Mouse (Mus musculus) heart, embryonic 14.5 days (tissue): Measurements from ENCODE around the gene Nfatc3. TPM values are rescaled to one million over a fixed set of nuclear protein-coding genes. Genes with fewer than 3 reads are reported as not detected.

Source experiments
- ATAC-seq: fragments of 200-750 bp; cut with Nextera tagmentation; 2 replicates; pipeline ENCODE4 v1.8.0; 2017; ENCODE audit warnings: low read depth, moderate TSS enrichment; ENCODE audit not compliant: insufficient number of reproducible peaks, insufficient read depth, low FRiP score
- H3K27ac ChIP-seq, 2 experiments: fragments of 200-500 bp in 1 of 2; fragments of 300-500 bp in 1 of 2; sonication (generic) in 1 of 2; replicated peaks in 1 of 2; 2 replicates each; pipeline ENCODE4 v1.5.1; 2012 to 2014; ENCODE audit warnings: low read depth in 2 of 2, low read length in 2 of 2, control low read depth in 1 of 2, mild to moderate bottlenecking in 1 of 2, mixed read lengths in 1 of 2; ENCODE audit not compliant: control insufficient read depth in 1 of 2, insufficient read depth in 1 of 2
- H3K27me3 ChIP-seq: fragments of 300-500 bp; sonication (generic); 2 replicates; pipeline ENCODE4 v1.6.1; 2014; ENCODE audit warnings: mild to moderate bottlenecking, low read length, control low read depth; ENCODE audit not compliant: control insufficient read depth, insufficient read depth
- H3K36me3 ChIP-seq: fragments of 300-500 bp; sonication (generic); 2 replicates; pipeline ENCODE4 v1.6.1; 2014; ENCODE audit warnings: mild to moderate bottlenecking, control low read depth, low read length, mixed read lengths; ENCODE audit not compliant: control insufficient read depth, insufficient read depth
- H3K4me1 ChIP-seq, 2 experiments: fragments of 200-500 bp in 1 of 2; fragments of 300-500 bp in 1 of 2; sonication (generic) in 1 of 2; 2 replicates each; pipeline ENCODE4 v1.6.1; 2012 to 2014; ENCODE audit warnings: low read length in 2 of 2, control low read depth in 1 of 2, mixed read lengths in 1 of 2; ENCODE audit not compliant: control insufficient read depth in 2 of 2, insufficient read depth in 2 of 2
- H3K4me2 ChIP-seq: fragments of 300-500 bp; sonication (generic); 2 replicates; pipeline ENCODE4 v1.6.1; 2014; ENCODE audit warnings: mild to moderate bottlenecking, low read length
- H3K4me3 ChIP-seq, 2 experiments: fragments of 200-500 bp in 1 of 2; fragments of 300-500 bp in 1 of 2; sonication (generic) in 1 of 2; 2 replicates each; pipeline ENCODE4 v1.5.1; 2012 to 2014; ENCODE audit warnings: low read length in 2 of 2, mild to moderate bottlenecking in 2 of 2, control low read depth in 1 of 2, low read depth in 1 of 2, moderate library complexity in 1 of 2; ENCODE audit not compliant: control insufficient read depth in 1 of 2, insufficient read depth in 1 of 2
- H3K9ac ChIP-seq: fragments of 300-500 bp; sonication (generic); 2 replicates; pipeline ENCODE4 v1.6.1; 2014; ENCODE audit warnings: mild to moderate bottlenecking, low read length
- H3K9me3 ChIP-seq: fragments of 300-500 bp; sonication (generic); 2 replicates; pipeline ENCODE4 v1.6.1; 2016; ENCODE audit warnings: low read length, control low read depth; ENCODE audit not compliant: control insufficient read depth
- WGBS: fragments of 180-500 bp; shearing (Covaris S2); extraction: QIAGEN DNeasy Blood & Tissue Kit; methylation state at CpG from one replicate; pipeline ENCODE4 v1.1.7; 2014; 5-methylcytosine and 5-hydroxymethylcytosine counted together
- polyA plus RNA-seq: library from polyadenylated mRNA; unstranded; fragments of >200 nt; fragmentation: Nextera tagmentation; extraction: Ambion mirVana; gene quantifications from 2 replicates; pipeline ENCODE4 v1.2.1, GENCODE M21; 2014

Nfatc3 gene
- polyA plus RNA-seq, 1 experiment from 2014 or later = 4.7 TPM

DNA sequence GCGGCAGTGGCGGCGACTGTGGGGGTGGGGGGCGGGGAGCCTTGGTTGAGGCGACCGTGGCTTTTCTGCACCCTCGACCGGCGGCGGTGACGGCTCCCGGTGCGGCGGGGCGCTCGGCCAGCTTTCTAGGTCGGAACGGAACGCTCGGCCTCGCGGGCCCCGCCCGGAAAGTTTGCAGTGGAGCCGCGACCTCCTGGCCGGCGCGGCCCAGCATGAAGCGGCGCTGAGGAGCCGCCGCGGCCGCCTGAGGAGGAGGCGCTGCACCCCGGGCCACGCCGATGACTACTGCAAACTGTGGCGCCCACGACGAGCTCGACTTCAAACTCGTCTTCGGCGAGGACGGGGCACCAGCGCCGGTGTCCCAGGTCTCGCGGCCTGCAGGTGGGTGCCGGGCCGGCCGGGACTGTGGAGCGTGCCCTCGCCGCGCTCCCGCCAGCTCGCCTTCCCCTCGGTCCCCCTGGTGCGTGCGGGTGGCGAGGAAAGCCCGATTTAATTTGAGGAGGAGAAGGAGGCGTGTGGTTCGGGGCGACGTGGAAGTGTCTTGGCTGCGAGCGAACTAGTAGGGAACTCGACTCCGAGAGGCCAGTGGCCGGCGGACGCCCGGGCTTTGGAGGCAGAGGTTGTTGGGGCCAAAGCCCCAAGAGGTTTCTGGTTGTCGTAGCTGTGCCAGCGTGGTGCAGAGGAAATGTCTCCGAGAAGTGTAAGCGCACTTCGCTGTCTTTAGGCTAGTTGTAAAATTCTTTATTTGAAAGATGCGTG, 1.2 kb downstream of the Nfatc3 start:
- peak; percentile 70 for ATAC-seq
- Histone ChIP-seq H3K27ac (peak overlapping the region; percentile 89 to 97), H3K27me3 (no peaks in the 10 kb centered on the region), H3K4me2 (peak overlapping the region; percentile 76), H3K4me1 (peaks cover 0 to 20% of the 10 kb centered on the region in 2 experiments; a peak in 2 of 4 replicates), H3K36me3 (no peaks in the 10 kb centered on the region), H3K9me3 (no peaks in the 10 kb centered on the region), H3K9ac (peak overlapping the region; percentile 93), H3K4me3 (peak overlapping the region; percentile 73 to 91)
- WGBS = under 1% methylated on average over 69 of the region's 83 CpGs

- Histone ChIP-seq H3K4me1 (peaks cover 0 to 20% of the 10 kb centered on the region in 2 experiments; a peak in 2 of 4 replicates), H3K9ac (peak overlapping the region; percentile 93), H3K36me3 (no peaks in the 10 kb centered on the region), H3K27ac (peak overlapping the region in 1 of 2 experiments; percentile 97; a peak in 1 of 4 replicates), H3K27me3 (no peaks in the 10 kb centered on the region), H3K9me3 (no peaks in the 10 kb centered on the region), H3K4me2 (peak overlapping the region; percentile 76), H3K4me3 (peak overlapping the region; percentile 17 to 91; a peak in 3 of 4 replicates)
- ATAC-seq = no peak
- 1% methylated on average over 3 of the region's 3 CpGs for WGBS
Measured at GRCm38 (mm10) chr8:106060521-106060920, 1.9 kb downstream of the Nfatc3 start.

DNA sequence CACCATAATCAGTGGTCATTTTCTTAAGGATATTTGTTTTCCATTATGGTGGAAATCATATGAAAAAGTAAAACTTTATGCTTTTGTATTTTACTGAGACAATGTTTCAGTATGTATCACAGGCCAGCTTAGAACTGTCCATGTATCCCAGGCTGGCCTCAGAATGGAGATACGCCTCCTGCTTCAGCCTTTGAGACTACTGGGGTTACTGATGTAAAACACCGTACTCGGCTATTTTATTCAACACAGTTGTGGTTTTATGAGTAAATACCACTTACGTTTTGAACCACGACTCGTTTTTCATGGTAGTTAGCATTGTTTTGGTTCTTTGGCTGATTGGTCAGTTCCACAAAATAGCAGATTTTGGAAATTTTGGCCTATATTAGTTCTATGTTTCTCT, 3.0 kb downstream of the Nfatc3 start:
- H3K27ac ChIP-seq = no peak overlapping the region
- H3K4me1 ChIP-seq = peaks cover 0 to 20% of the 10 kb centered on the region in 2 experiments; a peak in 2 of 4 replicates
- WGBS = 93% methylated on average over 6 of the region's 6 CpGs
- no peaks in the 10 kb centered on the region for H3K36me3 ChIP-seq
- H3K9me3 ChIP-seq = no peaks in the 10 kb centered on the region
- H3K9ac ChIP-seq = no peak overlapping the region
- no peaks in the 10 kb centered on the region for H3K27me3 ChIP-seq
- H3K4me2 ChIP-seq = peak overlapping the region; percentile 76; the same call in 1 of the 2 replicates
- no peak for ATAC-seq
- no peak overlapping the region for H3K4me3 ChIP-seq

DNA sequence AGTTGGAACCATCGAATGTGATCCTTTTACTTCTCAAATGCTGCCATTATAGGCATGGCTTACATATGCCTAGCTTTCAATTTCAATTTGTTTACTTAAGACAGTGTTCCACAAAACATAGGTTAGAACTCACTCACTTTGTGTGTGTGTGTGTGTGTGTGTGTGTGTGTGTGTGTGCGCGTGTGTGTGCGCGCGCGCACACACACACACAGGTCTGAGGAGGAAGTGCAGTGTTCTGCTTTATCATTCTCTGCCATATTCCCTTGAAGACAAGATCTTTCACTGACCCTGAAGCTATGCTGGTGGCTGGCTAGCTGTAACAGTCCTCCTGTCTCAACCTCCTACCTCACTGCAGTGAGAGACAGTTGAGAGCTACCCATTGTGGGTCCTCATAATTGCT, 4.4 kb downstream of the Nfatc3 start:
- H3K27me3 ChIP-seq = no peaks in the 10 kb centered on the region
- H3K9me3 ChIP-seq = no peaks in the 10 kb centered on the region
- no peak overlapping the region for H3K9ac ChIP-seq
- no peaks in the 10 kb centered on the region for H3K36me3 ChIP-seq
- no peak overlapping the region for H3K27ac ChIP-seq
- WGBS = 98% methylated on average over 7 of the region's 7 CpGs
- peaks cover 0 to 19% of the 10 kb centered on the region in 2 experiments; a peak in 2 of 4 replicates for H3K4me1 ChIP-seq
- no peak overlapping the region for H3K4me2 ChIP-seq
- no peak for ATAC-seq
- no peak overlapping the region for H3K4me3 ChIP-seq

DNA sequence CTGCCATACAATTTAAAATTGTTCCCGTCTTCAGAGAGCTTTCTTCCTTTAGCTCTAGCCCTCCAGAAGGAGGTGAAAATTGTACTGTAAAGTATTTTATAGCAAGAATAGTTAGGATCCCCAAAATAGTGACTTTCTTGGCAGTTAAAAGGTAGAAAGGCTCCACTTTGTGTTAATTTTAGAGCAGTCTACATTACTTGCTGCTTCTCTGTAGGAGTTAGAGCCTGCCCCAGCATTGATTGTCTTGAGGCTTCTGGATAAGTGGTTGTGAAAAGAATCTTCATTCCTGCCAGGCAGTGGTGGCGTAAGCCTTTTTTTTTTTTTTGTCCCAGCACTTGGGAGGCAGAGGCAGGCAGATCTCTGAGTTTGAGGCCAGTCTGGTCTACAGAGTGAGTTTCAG, 8.1 kb downstream of the Nfatc3 start:
- no peak for ATAC-seq
- Histone ChIP-seq H3K27me3 (no peaks in the 10 kb centered on the region), H3K9ac (no peak overlapping the region), H3K9me3 (no peaks in the 10 kb centered on the region), H3K4me3 (no peak overlapping the region), H3K27ac (no peak overlapping the region), H3K4me1 (peaks cover 0 to 3% of the 10 kb centered on the region in 2 experiments; a peak in 1 of 4 replicates), H3K36me3 (no peaks in the 10 kb centered on the region), H3K4me2 (no peak overlapping the region)
- 90% methylated on average over 2 of the region's 2 CpGs for WGBS

DNA sequence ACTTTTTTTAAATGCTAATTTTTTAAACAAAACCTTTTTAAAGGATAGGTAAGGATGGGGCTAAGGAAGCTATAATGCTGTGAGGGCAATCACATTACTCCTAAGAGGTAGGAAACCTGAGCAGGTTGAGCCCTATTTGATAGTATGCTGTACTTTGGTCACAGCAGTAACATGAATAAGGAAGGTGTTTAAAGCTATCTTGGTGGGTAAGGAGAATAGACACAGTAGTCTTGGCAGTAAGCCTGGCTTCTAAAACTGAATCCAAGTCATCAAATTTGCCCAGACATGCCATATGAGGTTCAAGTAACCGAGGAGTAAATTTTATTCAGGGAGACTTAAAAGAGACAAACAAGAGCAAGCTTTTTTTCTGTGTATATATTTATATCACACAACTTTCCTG, 10.9 kb downstream of the Nfatc3 start:
- H3K9me3 ChIP-seq = no peaks in the 10 kb centered on the region
- H3K4me3 ChIP-seq = no peak overlapping the region
- H3K4me1 ChIP-seq = no peaks in the 10 kb centered on the region
- H3K27me3 ChIP-seq = no peaks in the 10 kb centered on the region
- no peak for ATAC-seq
- no peak overlapping the region for H3K27ac ChIP-seq
- no peaks in the 10 kb centered on the region for H3K36me3 ChIP-seq
- 68% methylated on average over 1 of the region's 1 CpGs for WGBS
- H3K9ac ChIP-seq = no peak overlapping the region
- H3K4me2 ChIP-seq = no peak overlapping the region

DNA sequence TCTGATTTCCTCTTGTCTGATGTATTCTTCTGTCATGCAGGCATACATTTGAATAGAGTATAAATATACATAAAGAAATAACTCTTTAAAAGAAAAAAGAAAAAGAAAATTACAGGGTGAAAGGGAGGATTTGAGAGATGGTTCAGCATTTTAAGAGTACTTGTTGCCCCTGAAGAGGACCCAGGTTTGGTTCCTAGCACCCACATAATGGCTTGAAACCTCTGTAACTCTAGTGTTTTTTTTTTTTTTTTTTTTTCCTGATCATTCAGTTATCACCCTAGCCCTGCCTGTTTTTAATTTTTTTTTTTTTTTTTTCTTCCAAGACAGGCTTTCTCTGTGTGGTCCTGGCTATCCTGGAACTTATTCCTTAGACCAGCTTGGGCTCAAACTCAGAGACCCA, 13.5 kb downstream of the Nfatc3 start:
- H3K27me3 ChIP-seq = no peaks in the 10 kb centered on the region
- no peaks in the 10 kb centered on the region for H3K36me3 ChIP-seq
- no peaks in the 10 kb centered on the region for H3K9me3 ChIP-seq
- no peak overlapping the region for H3K4me3 ChIP-seq
- H3K4me1 ChIP-seq = peaks cover 0 to 8% of the 10 kb centered on the region in 2 experiments; a peak in 2 of 4 replicates
- no peak for ATAC-seq
- no peak overlapping the region for H3K4me2 ChIP-seq
- no peak overlapping the region for H3K27ac ChIP-seq
- H3K9ac ChIP-seq = no peak overlapping the region
